ENCODE assay signal across 8 mouse cellular contexts in genomic region chr1:163994173-163994720, GRCm38 (mm10). TPM values are rescaled to one million over a fixed set of nuclear protein-coding genes. Genes with fewer than 3 reads are reported as not detected.
DNase-seq lines count a peak whose midpoint lies in the region; ATAC-seq lines count a peak whose summit lies in the region.

No protein-coding gene starts in this region.

- no peaks in the 10 kb centered on the region for H3K9me3 ChIP-seq in kidney, embryonic 14.5 days (ENCODE audit: control insufficient read depth, low read length)
- no peaks in the 10 kb centered on the region for H3K9me3 ChIP-seq in midbrain, embryonic 15.5 days

- H3K27me3 ChIP-seq in kidney, embryonic 14.5 days (ENCODE audit: control insufficient read depth, insufficient read depth, low read length) = no peaks in the 10 kb centered on the region
- H3K27me3 ChIP-seq in midbrain, embryonic 15.5 days (replicated peaks) = no peaks in the 10 kb centered on the region

- peak; percentile 79 for ATAC-seq in kidney, embryonic 14.5 days (ENCODE audit: low FRiP score, low TSS enrichment)
- ATAC-seq in common myeloid progenitor, adult 5-6 weeks (replicated peaks; ENCODE audit: low read depth, poor library complexity, severe bottlenecking) = peak; percentile 72
- peak; percentile 82 for ATAC-seq in midbrain, embryonic 15.5 days (replicated peaks)

- H3K27ac ChIP-seq in kidney, embryonic 14.5 days (ENCODE audit: low read depth, low read length) = no peak overlapping the region
- no peak overlapping the region for H3K27ac ChIP-seq in midbrain, embryonic 15.5 days

- H3K4me1 ChIP-seq in kidney, embryonic 14.5 days (ENCODE audit: control insufficient read depth, insufficient read depth, low read length) = 0 out of 2 replicates have a peak, but pooled peaks cover 7% of the 10 kb centered on the region
- H3K4me1 ChIP-seq in midbrain, embryonic 15.5 days = peaks cover 14% of the 10 kb centered on the region

- H3K4me3 ChIP-seq in kidney, embryonic 14.5 days (ENCODE audit: low read length) = peak overlapping the region; percentile 81
- peak overlapping the region; percentile 66 for H3K4me3 ChIP-seq in midbrain, embryonic 15.5 days

- peak overlapping the region; percentile 82 for H3K9ac ChIP-seq in kidney, embryonic 14.5 days (ENCODE audit: low read depth, low read length)
- H3K9ac ChIP-seq in midbrain, embryonic 15.5 days = peak overlapping the region; percentile 49

- 2% methylated on average over 38 of the region's 38 CpGs for WGBS in kidney, embryonic 14.5 days
- 2% methylated on average over 38 of the region's 38 CpGs for WGBS in midbrain, embryonic 15.5 days

- DNase-seq in kidney, postnatal 36 days = no peak
- DNase-seq in hindlimb bud, embryonic 11.5 days (ENCODE audit: extremely low spot score, low read depth, low spot score) = peak; percentile 12
- DNase-seq in MN1 (ENCODE audit: low spot score) = no peak
- no peak for DNase-seq in left cerebral cortex, adult 8-10 months (ENCODE audit: low spot score in 2 of 2)
- no peak for DNase-seq in gastrocnemius, adult 8-10 months (ENCODE audit: low spot score in 2 of 2)

- H3K4me2 ChIP-seq in kidney, embryonic 14.5 days (replicated peaks; ENCODE audit: low read depth, low read length) = peak overlapping the region; percentile 69
- H3K4me2 ChIP-seq in midbrain, embryonic 15.5 days = peak overlapping the region; percentile 70

- H3K36me3 ChIP-seq in kidney, embryonic 14.5 days (ENCODE audit: control insufficient read depth, insufficient read depth, low read length) = no peaks in the 10 kb centered on the region
- no peaks in the 10 kb centered on the region for H3K36me3 ChIP-seq in midbrain, embryonic 15.5 days (replicated peaks)

RNA-seq across cellular contexts. Expression of gene BC055324, which starts 0.3 kb away (rescaled TPM):
- polyA plus RNA-seq in kidney, embryonic 14.5 days (2014; fragmentation: Nextera tagmentation; extraction: Ambion mirVana) = 19.8 and 32.6 TPM in 2 replicates
- total RNA-seq in common myeloid progenitor, adult 5-6 weeks (2017) = 24.4 and 26.8 TPM in 2 replicates
- 4.5 and 4.9 TPM in 2 replicates for polyA plus RNA-seq in midbrain, embryonic 15.5 days (2015; fragmentation: Nextera tagmentation; extraction: Ambion mirVana)
- 1 to 10 TPM in 3 of 4 experiments, under 1 TPM in 1; 0.95 to 2.5 (median 1.5) TPM for total RNA-seq in left cerebral cortex, adult 8-10 months (2022)
- under 1 TPM in 2 of 4 experiments, not detected in 2; 0.51 to 0.81 TPM for total RNA-seq in gastrocnemius, adult 8-10 months (2022)

RNA-seq across cellular contexts. Expression of gene Mettl18, which starts 0.4 kb away (rescaled TPM):
- polyA plus RNA-seq in kidney, embryonic 14.5 days (2014; fragmentation: Nextera tagmentation; extraction: Ambion mirVana) = 9.5 and 9.6 TPM in 2 replicates
- total RNA-seq in common myeloid progenitor, adult 5-6 weeks (2017) = 13.9 and 22.5 TPM in 2 replicates
- 6.5 and 6.7 TPM in 2 replicates for polyA plus RNA-seq in midbrain, embryonic 15.5 days (2015; fragmentation: Nextera tagmentation; extraction: Ambion mirVana)
- total RNA-seq in left cerebral cortex, adult 8-10 months (2022) = 1 to 10 TPM; 5.4 to 6.3 (median 5.9) TPM
- total RNA-seq in gastrocnemius, adult 8-10 months (2022) = 1 to 10 TPM; 3.1 to 4.9 (median 4.3) TPM

RNA-seq across cellular contexts. Expression of gene Sele, which starts 53.8 kb away (rescaled TPM):
- polyA plus RNA-seq in kidney, embryonic 14.5 days (2014; fragmentation: Nextera tagmentation; extraction: Ambion mirVana) = not detected in 2 replicates
- 0.05 TPM in 1 of 2 replicates, not detected in the other for total RNA-seq in common myeloid progenitor, adult 5-6 weeks (2017)
- not detected in 2 replicates for polyA plus RNA-seq in midbrain, embryonic 15.5 days (2015; fragmentation: Nextera tagmentation; extraction: Ambion mirVana)
- total RNA-seq in left cerebral cortex, adult 8-10 months (2022) = under 1 TPM in 1 of 4 experiments, not detected in 3; 0.12 TPM
- total RNA-seq in gastrocnemius, adult 8-10 months (2022) = not detected
